Mouse (Mus musculus) embryo, embryonic 9.5 days (tissue): ENCODE measurements around the gene Atp8a1.

Experiments
- DNase-seq: peaks from one replicate; pipeline ENCODE4 v3.0.0-alpha.2; 2017; ENCODE audit errors: extremely low spot score

Atp8a1 gene

DNA sequence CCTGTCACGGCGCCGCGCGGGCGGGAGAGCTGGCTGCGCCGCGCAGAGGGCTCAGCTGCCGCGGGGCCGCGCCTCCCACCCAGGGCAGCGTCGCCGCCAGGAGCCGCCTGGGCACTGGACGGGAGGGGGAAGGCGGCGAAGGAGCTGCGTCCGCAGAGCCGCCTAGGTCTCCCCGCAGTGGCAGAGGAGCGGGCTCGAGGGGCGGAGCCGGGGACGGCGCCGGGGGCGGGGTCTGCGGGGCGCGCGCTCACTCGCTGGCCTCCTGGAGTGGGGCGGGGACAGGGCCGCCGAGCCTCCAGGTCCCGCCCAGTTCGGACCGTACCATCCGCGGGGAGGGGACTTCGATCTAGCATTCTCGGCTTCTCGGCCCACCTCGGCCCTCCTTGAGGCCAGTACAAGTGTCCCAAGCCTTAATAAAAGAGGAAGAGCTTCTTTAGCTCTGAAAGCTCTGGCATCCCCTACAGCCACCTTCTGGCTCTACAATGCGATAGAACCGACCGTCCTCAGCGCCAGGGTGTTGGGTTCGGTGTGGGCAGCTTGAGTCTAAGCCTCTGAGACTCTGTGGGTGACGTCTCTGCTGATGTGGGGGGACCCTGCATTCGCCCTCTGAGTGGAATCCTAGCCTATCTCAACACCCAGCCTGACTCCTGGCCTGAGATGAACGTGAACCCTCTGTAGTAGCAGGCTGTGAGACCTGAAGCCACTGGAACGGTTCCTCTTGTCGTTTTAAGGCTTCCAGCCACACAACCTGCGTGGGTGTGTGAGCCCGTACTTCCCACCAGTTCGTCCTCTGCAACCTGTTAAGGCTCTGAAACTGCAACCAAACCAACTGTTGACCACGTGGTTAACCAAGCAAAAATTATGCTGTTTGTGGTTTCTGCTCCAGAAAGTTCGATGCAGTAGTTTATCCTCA lies at the start of gene Atp8a1:
Gene Atp8a1 (minus strand): TSS at position 182 of the 913 bp plus-strand sequence.
- DNase-seq, result peak; percentile 99

DNA sequence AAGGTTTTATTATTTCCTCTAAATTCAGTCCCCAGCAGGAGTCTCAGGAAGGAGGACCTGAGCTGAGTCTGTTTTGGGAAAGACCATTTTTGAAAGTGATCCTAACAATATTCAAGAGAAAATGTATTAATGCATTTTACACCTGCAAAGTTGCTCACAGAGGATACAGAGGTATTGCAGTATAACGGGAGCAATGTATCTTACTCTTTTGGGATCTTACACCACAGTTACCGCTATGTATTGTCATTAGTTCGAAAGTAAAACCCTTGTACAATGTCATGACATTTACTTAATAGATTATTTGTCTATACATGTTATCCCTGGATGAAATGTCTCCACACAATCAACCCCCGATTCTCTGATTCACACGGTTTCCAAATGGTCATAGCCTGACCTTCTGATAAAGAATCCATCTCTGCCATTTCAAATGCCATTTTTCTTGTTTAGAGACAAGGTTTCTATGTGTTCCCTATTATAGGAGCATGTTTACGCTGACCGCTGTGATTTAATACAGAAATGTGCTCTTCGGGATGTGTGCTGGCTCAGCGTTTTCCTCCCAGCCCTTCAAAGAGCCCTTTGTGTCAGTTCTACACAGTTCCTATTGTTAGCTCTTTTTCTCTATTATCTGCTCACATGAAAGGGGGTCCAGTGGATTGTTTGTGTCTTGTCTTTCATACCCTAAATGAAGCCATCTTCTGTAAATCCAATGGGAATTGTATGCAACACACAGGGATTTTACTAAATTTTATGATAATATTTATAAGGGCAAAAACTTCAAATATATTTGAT lies 37.4 kb upstream of the Atp8a1 start:
- no peak for DNase-seq

DNA sequence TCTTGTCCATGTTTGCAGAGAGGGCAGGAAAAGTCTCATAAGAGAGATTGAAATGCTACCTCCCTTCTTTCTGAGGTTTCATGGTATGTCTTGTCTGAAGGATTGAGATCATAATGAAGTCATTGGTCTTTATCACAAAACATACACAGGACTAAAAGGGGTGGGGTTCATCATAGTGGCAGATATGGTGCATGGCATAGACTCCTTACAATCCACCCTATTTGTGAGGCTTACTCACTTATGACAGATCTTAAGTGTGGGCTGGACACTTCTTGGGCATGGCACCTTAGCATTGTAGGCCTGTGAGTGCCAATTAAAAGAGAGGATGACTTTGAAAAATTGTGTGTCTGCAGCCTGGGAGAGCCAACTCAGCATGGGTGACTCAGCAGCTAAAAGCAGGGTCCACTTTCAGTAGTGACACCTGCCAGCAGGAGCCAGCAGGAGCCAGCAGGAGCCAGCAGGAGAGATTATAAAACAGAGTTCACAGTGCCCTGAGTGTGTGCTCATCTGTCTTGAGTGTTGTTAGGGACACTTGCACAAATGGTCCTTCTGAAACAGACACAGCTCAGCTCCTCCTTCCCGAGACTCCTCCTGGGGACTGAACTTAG lies 36.4 kb upstream of the Atp8a1 start:
- no peak for DNase-seq

DNA sequence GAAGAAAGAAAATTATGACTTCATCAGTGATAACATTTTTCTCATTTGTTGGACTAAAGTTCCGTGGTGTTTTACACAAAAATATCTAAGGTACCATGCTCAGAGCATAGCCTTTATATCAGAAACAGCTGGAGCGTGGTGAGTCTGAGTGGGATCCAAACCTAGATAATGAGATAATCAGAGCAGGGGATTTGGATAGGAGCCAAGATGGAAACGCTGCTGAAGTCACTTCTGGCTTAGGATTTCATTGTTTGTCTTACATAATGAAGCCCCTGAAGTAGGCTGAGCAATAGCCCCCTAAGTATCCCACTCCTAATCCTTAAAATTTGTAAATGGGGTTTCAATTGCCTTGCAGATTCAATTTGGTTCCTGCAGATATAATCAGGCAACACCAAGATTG lies 24.2 kb upstream of the Atp8a1 start:
- no peak for DNase-seq

DNA sequence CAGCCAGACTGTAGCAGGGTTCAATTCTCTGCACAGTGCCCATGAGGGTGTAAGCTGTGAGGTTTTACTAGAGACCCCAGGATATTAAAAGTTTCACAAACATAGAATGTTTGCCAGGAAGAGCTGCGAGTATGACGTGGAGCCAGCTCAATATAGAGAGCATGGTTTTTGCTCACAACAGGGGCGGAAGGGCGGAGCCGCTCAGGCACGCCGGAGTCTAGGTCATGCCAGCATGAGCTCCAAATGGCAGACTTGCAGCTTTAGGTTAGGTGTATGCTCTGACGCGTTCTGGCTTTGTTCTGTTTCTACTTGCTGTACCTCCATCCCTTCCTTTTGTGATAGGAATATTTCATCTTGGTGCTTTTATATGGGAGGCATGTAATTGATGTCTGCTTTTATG lies 19.0 kb upstream of the Atp8a1 start:
- DNase-seq, result no peak

DNA sequence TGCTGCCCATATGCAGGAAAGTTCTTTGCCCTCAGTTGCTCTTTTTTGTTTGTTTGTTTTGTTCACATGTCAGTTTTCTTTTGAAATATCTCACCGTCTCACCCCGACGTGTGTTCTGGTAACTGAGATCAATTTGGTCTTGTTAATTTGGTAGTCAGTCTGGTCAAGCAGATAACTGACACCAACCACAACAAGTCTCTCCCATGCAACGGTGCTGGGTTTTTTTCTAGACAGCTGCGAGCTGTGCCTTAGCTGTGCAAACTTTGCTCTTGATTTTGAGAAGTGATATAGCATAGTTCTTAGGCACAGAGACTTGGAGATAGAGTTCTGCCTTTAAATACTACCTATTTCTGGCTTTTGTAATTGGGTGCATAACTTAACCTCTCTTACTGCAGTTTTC lies 18.4 kb upstream of the Atp8a1 start:
- DNase-seq, result no peak

DNA sequence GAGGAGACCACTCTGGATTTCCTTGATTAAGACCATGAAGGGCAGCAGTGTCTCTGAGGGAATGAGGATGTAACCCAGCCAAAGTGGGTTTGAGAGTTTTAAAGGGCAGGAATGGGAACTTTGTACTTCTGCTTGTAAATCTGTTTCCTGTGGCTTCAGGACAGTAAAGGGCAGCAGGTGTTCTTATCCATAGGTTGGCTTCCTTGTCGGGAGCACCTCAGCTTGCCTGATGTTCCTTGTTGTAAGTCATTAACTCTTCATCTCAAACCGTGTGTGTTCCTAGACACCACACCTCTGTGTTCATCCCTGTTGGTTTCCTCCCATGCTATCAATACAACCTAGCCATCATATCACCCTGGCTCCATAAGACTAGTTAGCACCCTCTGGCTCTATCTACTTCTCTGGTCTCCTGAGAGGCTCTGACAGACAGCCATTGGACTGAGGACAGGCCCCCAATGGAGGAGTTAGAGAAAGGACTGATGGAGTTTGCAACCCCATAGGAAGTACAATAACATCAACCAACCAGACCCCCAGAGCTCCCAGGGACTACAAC lies 17.4 kb upstream of the Atp8a1 start:
- DNase-seq, result no peak

DNA sequence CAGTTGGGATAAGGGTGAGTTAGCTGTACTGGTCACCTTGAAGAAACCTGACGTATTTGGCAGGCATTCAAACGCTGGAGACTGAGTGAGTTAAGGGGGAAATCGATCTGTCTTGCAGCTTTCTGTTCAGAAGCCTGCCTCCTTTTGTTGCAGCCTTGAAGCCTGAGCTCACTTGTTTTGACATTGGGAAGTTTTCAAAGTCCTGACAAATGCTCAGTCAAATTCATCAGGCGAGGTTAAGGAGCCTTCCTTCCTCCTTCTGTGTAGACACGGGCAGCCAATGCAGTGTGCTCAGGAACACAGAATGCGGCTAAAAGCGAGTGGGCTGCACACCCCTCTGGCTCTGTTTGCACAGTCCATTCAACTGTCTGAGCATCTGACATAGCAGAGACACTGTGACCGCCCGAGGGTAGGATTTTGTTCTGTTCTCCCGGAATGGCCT lies 16.7 kb upstream of the Atp8a1 start:
- DNase-seq, result no peak

DNA sequence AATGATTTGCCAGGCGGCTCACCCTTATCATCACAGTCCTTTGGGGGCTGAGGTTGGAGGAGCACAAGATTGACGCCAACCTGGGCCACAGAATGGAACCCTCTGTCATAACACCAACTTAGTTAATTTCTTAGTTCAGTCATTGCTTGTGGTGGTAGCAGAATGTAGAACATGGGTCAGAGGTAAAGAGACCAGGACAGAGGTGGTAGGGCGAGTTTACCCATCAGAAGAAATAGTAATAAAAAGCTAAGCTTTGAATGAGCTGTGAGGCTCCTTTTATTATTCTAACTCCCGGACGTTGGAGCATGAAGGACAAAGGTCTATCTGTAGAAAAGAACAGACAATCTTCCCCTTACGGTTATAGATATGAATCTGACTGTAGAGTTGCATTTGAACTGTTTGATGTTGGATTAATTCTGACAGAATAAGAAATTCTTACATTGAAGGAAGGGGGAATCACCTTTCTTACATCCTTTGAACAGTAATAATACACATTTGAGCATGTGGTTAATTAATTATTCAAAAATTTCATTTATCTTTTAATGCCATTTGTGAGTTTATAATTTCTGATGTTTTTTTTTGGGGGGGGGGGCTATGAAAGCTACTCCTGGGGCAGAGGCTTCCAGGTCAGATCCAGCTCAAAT lies 7.9 kb upstream of the Atp8a1 start:
- DNase-seq, result no peak

DNA sequence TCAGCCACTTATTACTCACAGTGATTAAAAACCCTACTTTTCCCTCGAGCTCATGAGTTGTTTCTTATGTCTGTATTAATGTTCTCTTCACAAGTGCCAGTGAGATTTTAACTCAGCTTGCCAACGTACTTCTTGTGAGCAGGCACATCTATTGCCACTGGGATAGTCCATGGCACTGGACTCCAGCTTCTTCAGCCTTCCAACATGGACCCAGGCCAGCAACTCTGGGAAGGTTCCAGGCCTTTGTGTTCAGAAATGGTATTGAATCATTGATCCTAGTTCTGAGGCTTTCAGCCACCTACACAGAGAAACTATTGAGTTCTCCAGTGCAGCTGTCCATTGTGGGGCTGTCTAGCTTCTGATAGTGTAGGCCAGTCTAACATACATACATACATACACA lies 5.6 kb upstream of the Atp8a1 start:
- DNase-seq, result no peak

DNA sequence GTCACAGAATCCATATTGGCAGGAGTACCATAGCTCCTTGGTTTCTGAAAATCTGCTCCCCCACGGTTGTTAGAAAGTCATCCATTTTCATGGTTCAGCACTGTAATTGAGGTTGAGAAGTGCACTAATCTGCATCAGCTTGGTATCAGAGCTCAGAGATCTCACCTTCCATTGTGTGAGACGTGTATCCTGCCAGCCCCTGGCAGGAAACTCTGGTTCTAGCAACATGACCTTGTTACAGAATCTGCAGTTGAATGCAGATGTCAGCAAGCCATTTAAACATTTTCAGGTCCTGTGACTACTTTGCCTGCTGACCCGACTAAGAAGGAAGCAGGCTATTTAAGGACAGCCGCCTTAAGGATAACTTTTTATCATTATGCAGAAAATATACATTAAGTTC lies 2.2 kb upstream of the Atp8a1 start:
- no peak for DNase-seq

DNA sequence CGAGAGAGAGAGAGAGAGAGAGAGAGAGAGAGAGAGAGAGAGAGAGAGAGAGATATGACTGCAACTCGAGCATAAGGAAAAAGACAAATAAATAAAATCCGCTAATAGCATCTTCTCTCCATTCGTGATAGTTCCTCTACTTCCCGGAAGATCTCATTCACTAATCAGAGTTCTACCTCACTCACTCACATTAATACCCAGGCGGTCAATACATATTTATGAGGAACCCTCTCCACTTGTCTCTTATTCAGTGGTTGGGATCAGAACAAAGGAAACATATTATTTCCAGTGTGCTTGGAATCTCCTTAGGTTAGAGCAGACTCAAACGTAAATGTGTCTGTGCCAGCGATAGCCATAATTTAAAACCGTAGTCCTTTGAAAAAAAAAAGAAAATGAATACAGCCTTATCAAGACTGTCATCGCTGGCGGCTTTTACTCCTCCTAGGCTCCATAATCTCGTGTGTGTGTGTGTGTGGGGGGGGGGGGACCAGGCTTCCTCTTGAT lies 1.3 kb upstream of the Atp8a1 start:
- DNase-seq, result no peak

DNA sequence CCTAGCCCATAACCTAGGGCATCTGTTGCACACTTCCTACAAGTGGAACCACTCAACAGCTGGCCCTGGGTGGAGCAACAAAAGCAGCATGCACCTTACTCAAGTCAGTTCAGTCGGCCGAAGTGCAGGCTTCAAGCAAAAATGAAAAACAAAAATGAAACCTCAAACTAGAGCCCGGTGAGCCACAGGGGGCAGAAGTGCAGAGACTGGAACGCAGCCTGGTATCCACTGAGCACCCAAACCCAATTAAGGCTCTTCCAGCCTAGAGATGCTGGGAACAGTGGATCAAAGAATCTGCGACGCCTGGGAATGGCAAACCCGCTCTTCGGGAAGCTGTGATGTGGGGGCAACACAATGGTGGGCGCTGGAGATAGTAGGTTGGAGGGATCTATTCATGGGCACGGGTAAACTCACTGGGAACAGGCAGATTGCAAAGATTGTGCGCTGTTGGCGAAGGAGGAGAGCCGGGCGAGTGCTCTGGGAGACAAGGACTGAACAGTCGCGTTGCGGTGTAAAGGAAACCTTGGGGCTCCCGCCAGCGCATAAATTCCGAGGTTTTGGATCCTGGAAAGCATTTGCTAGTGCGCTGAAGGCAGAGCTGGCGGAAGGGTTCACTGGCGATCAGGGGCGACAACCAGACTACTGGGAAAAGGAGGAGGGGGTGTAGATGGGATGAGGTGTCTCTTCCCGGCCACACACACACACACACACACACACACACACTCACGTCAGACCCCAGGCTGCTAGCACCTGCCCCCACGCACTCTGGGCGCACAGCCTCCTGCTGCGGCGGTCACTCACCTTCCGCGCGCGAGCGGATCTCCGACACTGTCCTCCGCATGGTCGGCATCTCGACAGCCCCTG lies 641 bp downstream of the Atp8a1 start:
- peak; percentile 54 for DNase-seq

DNA sequence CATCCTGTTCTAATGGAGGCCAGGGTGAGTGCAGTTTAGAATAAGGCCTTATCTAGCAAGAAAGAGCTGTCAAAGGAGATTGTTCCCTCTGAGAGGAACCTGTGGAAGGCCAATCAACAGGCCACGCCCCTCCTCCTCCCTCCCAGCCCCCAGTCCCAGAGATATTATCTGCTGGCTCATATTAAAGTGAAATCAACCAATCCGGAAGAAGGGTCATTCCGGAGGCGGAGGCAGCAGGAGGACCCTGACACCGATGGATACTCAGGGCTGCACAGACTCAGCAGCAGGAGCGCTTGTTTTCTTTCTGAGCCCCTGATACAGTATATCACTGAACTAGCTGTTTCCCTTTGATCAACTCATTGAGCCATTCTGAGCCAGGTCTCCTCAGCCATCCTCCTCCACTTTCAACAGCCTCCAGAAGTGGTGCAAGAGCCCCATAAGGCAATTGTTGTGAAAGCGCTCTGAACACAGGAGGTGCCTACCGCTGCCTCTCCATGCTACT lies 2.0 kb downstream of the Atp8a1 start:
- peak; percentile 50 for DNase-seq

DNA sequence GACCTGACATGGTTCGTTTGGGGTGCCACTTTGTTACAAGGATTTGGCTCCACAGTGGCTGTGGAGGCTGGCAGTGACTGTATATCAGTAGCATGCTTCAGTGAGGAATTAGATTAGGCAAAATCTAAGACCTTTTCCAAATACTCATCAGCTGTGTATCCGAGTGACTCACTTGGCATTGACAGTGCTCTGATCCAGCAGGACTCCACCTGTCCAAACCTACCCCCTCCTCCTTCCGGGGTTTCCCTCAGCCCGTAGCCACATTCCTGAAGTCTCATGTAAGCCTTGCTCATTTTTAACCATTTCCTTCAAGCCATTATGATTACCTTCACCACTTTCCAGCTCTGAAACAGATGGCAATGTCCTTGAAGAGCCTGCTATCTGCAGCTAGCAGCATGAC lies 3.2 kb downstream of the Atp8a1 start:
- no peak for DNase-seq

DNA sequence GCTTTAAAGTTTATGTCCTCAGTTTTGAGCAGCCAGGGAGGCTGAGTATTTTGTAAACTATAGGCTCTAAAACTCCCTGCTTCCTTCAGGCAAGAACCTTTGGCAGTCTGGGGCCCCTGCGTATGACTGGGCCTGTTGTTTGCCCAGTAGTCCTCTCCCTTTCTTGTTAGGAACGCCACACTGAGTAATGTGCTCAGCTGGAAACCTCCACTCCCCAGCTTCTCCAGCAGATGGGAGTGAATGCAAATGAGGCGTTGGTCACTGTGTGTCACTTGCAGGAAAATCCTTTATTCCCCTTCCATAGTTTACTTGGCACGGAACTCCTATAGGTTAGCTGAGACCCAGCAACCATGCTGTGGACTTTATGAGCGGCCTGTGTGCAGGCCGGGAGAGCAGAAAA lies 4.9 kb downstream of the Atp8a1 start:
- no peak for DNase-seq

DNA sequence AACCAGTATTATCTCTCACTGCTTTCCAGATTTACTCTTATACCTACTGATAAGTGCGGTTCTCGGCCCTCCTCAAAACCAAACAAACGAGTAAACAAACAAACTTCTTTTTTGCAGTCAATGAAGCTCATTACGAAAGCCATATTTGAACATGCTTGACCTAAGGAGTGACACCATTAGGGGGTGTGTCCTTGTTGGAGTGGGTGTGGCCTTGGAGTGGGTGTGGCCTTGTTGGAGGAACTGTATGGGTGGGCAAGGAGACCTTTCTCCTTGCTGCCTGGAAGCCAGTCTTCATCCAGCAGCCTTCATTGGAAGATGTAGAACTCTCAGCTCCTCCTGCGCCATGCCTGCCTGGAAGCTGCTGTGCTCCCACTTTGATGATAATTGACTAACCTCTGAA lies 13.4 kb downstream of the Atp8a1 start:
- no peak for DNase-seq

DNA sequence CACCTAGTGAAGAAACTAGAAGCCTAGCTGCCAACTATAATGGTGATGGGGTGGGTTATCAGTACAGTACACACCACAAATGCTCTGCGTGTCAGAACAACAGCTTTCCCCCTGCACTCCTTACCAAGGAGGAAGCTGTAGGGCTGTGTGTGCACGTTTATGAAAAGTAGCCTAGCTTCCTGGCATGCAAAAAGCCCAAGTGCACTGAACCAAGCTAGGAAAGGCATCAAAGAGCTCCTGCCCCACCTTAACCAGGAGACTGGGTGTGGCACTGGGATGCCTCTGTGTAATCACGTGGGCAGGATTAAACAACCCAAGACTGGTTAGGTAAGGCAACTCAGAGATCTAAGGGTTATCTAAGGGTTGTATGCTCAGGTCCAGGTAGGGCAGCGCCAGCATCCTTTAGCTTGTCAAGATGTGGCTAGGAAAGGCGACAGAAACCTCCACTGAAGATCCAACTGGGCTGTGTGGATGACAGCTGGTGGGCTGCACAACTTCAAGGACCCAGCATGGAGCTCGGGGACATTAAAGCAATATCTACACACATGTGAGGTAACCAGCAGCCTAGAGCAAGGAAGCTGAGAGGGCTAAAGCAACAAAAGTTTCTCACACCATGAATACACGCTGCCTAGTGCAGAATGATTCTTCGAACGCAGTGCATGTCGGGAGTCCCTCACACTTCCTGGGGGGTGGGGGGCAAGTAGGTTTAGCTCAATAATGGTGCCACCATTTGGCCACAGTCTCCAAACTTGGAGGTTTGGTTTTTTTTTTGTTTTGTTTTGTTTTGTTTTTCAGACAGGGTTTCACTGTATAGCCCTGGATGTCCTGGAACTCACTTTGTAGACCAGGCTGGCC lies 15.7 kb downstream of the Atp8a1 start:
- no peak for DNase-seq

DNA sequence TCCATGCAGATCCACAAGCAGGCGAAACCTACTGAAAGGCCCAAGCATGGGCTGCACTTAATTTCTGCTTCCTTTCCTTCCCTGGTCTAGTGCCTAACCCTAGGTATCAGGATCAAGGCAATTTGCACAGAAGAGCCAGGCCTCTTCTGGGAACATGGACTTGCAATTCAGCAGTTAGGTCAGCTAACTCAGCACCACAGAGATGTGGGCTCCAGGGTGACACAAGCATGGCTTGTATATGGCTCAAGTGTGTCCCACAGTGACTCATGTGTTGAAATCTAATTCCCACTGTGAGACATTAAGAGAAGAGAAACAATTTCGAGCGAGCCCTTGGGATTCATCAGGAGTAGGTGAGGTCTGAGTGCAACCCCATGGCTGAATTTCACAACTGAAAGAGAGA lies 18.9 kb downstream of the Atp8a1 start:
- DNase-seq, result no peak
